Mouse (Mus musculus) E14TG2a.4 (cell line): ENCODE measurements around the gene Ms4a3.

Experiments
- CTCF ChIP-seq: conservative IDR thresholded peaks from 2 replicates; pipeline ENCODE4 v1.5.1; 2014; ENCODE audit warnings: low read length
- POU5F1 ChIP-seq: IDR thresholded peaks from 2 replicates; pipeline ENCODE4 v1.6.1; 2014; ENCODE audit warnings: low read length, borderline replicate concordance

GRCm38 (mm10) chr19:11635572-11635971, 5.1 kb downstream of the Ms4a3 start:
- no peak for TF ChIP-seq CTCF
- TF ChIP-seq POU5F1 = no peak
